Mouse (Mus musculus): ENCODE data around the gene Gatm. TPM values are rescaled to one million over a fixed set of nuclear protein-coding genes. Genes with fewer than 3 reads are reported as not detected.

Gatm gene
- polyA plus RNA-seq, 1 experiment from 2014 or later = 40.2 TPM

GRCm38 (mm10) chr2:122631226-122631801 lies 20.2 kb upstream of the Gatm start:
- Histone ChIP-seq H3K4me1 (peaks cover 9% of the 10 kb centered on the region; the same call in 1 of the 2 replicates), H3K4me3 (peak overlapping the region; percentile 99), H3K4me2 (peak overlapping the region; percentile 83), H3K9me3 (no peaks in the 10 kb centered on the region), H3K36me3 (peaks cover 15% of the 10 kb centered on the region), H3K27me3 (no peaks in the 10 kb centered on the region), H3K9ac (peak overlapping the region; percentile 93), H3K27ac (peak overlapping the region; percentile 83)
- WGBS = under 1% methylated on average over 53 of the region's 53 CpGs
- ATAC-seq (ENCODE audit: insufficient number of reproducible peaks, low FRiP score, low TSS enrichment, low read depth) = no peak

DNA sequence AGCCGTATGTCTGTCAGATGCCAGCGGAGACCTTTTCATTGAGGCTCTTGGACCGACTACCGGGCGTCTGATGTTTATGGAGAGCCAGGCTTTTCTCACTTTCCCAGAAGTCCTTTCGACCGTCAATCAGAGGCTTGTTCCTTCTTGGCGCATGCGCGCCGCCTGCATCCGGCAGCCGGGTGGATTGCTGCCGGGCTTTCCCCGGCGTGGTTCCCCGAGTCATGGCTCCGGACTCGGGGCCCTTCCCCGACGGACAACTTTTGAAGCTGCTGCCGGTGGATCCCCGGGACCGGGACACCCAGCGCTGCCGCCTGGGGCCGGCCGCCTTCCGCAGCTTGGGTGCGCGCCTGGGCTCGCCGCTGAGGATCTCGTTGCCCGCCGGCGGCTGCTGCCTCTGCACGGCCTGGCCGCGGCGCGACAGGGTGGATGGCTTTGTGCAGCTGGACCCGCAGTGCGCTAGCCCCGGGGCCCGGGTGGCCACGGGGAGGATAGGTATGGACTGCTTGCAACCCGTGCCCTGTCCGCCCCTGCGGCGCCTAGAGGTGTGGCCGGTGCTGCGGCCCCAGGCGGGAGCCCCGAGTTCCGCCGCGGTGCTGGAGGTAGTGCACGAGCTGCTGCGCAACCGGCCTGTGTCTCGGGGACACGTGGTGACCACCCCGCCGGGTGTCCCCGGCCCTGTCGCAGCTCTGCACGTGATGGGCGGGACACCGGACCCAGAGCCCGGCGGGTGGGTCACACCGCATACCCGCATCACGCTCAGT lies 19.5 kb upstream of the Gatm start:
- Histone ChIP-seq H3K4me1 (peaks cover 9% of the 10 kb centered on the region; the same call in 1 of the 2 replicates), H3K9me3 (no peaks in the 10 kb centered on the region), H3K9ac (peak overlapping the region; percentile 93), H3K27me3 (no peaks in the 10 kb centered on the region), H3K4me2 (peak overlapping the region; percentile 83), H3K27ac (peak overlapping the region; percentile 83), H3K36me3 (peaks cover 15% of the 10 kb centered on the region), H3K4me3 (peak overlapping the region; percentile 99)
- under 1% methylated on average over 75 of the region's 75 CpGs for WGBS
- ATAC-seq (ENCODE audit: insufficient number of reproducible peaks, low FRiP score, low TSS enrichment, low read depth) = peak; percentile 81

- 53% methylated on average over 6 of the region's 6 CpGs for WGBS
- Histone ChIP-seq H3K27me3 (no peaks in the 10 kb centered on the region), H3K4me2 (peak overlapping the region; percentile 83), H3K27ac (no peak overlapping the region), H3K36me3 (peaks cover 15% of the 10 kb centered on the region), H3K4me1 (peaks cover 9% of the 10 kb centered on the region; the same call in 1 of the 2 replicates), H3K9ac (no peak overlapping the region), H3K9me3 (no peaks in the 10 kb centered on the region), H3K4me3 (peak overlapping the region; percentile 99)
- no peak for ATAC-seq (ENCODE audit: insufficient number of reproducible peaks, low FRiP score, low TSS enrichment, low read depth)
Measured at GRCm38 (mm10) chr2:122629871-122630270, 18.8 kb upstream of the Gatm start.

DNA sequence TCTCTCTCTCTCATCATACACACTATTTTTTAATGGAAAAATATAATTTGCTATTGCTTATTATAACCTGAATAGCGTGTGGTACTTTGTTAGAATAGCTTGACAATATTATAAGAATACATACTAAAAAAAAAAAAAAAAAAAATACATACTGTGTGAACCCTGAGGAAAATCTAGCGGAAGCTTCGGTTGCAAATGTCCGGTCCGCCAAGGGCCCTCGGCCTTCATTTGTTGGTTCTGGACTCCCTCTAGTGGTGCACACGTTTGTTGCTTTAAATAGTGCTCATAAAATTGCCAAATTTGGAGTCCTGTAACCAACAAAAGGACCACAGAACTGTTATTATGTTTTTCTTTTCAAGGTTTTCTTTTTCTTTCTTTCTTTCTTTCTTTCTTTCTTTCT lies 17.9 kb upstream of the Gatm start:
- no peak overlapping the region for H3K4me2 ChIP-seq
- no peak overlapping the region for H3K27ac ChIP-seq
- ATAC-seq (ENCODE audit: insufficient number of reproducible peaks, low FRiP score, low TSS enrichment, low read depth) = no peak
- H3K4me3 ChIP-seq = no peak overlapping the region
- no peaks in the 10 kb centered on the region for H3K27me3 ChIP-seq
- H3K36me3 ChIP-seq = peaks cover 11% of the 10 kb centered on the region
- 0% methylated on average over 7 of the region's 7 CpGs for WGBS
- no peak overlapping the region for H3K9ac ChIP-seq
- no peaks in the 10 kb centered on the region for H3K9me3 ChIP-seq
- peaks cover 9% of the 10 kb centered on the region; the same call in 1 of the 2 replicates for H3K4me1 ChIP-seq

DNA sequence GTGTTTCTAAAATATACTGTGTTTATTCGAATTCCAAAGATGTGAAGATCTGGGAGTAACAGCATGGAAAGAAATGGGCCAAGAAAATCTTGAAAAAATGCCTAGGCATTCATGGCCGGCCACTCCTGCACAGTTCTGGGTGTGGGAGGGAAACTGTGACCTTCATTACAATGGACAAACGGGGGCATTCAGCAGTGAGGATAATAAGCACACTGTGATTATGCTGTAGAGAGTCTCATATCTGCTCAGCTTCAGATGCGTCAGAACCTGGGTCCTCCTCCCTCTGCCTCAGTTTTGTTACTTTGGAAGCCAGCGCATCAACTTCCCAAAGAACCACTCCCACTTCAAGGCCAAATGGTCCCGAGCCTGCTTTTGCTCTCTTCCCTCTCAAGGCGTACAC lies 14.8 kb upstream of the Gatm start:
- no peak overlapping the region for H3K4me2 ChIP-seq
- H3K4me1 ChIP-seq = 0 out of 2 replicates have a peak, but pooled peaks cover 4% of the 10 kb centered on the region
- ATAC-seq (ENCODE audit: insufficient number of reproducible peaks, low FRiP score, low TSS enrichment, low read depth) = no peak
- no peak overlapping the region for H3K9ac ChIP-seq
- H3K27me3 ChIP-seq = no peaks in the 10 kb centered on the region
- H3K9me3 ChIP-seq = no peaks in the 10 kb centered on the region
- 56% methylated on average over 7 of the region's 7 CpGs for WGBS
- H3K36me3 ChIP-seq = no peaks in the 10 kb centered on the region
- H3K4me3 ChIP-seq = no peak overlapping the region
- no peak overlapping the region for H3K27ac ChIP-seq

GRCm38 (mm10) chr2:122621337-122622110 lies 10.4 kb upstream of the Gatm start:
- Histone ChIP-seq H3K9ac (no peak overlapping the region), H3K27ac (no peak overlapping the region), H3K9me3 (no peaks in the 10 kb centered on the region), H3K4me2 (no peak overlapping the region), H3K4me3 (no peak overlapping the region), H3K36me3 (no peaks in the 10 kb centered on the region), H3K27me3 (no peaks in the 10 kb centered on the region), H3K4me1 (no peaks in the 10 kb centered on the region)
- WGBS = 71% methylated on average over 9 of the region's 9 CpGs
- ATAC-seq (ENCODE audit: insufficient number of reproducible peaks, low FRiP score, low TSS enrichment, low read depth) = no peak

DNA sequence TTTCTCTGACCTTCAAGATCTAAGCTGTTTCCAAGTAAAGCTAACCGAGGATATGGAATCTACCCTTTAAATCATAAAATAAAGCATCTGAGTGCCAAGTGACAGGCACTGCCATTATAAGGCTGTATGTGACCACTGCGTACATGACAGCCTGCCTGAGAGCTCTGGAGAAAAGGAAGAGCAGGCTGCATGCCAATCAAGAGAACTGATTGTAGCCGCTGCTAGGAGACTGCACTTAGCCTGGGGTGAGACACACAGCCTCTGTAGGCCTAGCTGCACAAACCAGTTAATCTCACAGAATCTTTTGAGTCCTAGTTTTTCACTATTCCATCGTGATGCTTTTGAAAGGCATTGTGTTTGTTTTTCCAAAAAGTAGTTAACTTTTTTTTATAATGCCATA lies 7.6 kb upstream of the Gatm start:
- Histone ChIP-seq H3K27me3 (no peaks in the 10 kb centered on the region), H3K9me3 (no peaks in the 10 kb centered on the region), H3K9ac (no peak overlapping the region), H3K4me2 (no peak overlapping the region), H3K4me1 (no peaks in the 10 kb centered on the region), H3K4me3 (no peak overlapping the region), H3K36me3 (no peaks in the 10 kb centered on the region), H3K27ac (no peak overlapping the region)
- 61% methylated on average over 4 of the region's 4 CpGs for WGBS
- ATAC-seq (ENCODE audit: insufficient number of reproducible peaks, low FRiP score, low TSS enrichment, low read depth) = no peak

DNA sequence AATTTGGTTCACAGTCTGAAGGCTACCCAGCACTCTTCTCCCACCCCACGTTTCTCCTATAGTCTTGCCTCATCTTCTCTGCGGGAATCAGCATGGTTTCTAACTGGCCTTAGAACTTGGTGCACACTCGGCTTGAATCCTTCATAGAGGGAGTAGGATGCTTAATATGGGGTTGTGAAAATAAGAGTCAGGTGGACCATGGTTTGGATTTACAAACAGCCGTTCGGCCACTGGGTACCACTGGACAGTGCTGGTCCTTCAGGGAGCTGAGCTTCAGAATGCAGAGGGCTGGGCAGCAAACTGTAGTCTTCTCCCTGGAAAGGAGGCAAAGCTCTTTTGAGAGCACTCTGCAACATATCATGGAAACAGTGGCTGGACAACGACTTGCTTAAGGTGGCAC lies 6.7 kb upstream of the Gatm start:
- Histone ChIP-seq H3K4me3 (no peak overlapping the region), H3K9me3 (no peaks in the 10 kb centered on the region), H3K36me3 (no peaks in the 10 kb centered on the region), H3K27me3 (no peaks in the 10 kb centered on the region), H3K9ac (no peak overlapping the region), H3K4me2 (no peak overlapping the region), H3K4me1 (no peaks in the 10 kb centered on the region), H3K27ac (no peak overlapping the region)
- no peak for ATAC-seq (ENCODE audit: insufficient number of reproducible peaks, low FRiP score, low TSS enrichment, low read depth)
- 83% methylated on average over 6 of the region's 6 CpGs for WGBS

DNA sequence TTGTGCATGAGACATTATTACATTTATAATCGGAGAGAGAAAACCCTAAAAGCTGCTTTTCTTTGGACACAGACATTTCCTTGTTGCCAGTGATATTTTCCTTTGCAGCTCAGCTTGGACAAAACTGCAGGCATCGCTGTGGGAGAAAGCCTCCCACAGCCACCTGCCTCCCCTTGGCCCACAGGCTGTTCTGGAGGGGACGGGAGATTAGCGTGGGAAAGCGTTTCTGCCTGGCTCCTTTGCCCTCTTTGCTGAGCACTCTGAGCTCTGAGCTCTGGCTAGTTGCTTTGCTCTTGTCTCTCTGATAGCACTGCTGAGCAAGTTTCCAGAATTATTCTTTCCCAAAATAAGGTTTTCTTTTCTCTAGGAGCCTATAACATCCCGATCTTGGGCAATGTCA lies 5.1 kb upstream of the Gatm start:
- Histone ChIP-seq H3K36me3 (no peaks in the 10 kb centered on the region), H3K27ac (no peak overlapping the region), H3K9ac (no peak overlapping the region), H3K4me1 (peaks cover 2% of the 10 kb centered on the region), H3K27me3 (peaks cover 3% of the 10 kb centered on the region; the same call in 1 of the 2 replicates), H3K4me3 (no peak overlapping the region), H3K9me3 (no peaks in the 10 kb centered on the region), H3K4me2 (no peak overlapping the region)
- ATAC-seq (ENCODE audit: insufficient number of reproducible peaks, low FRiP score, low TSS enrichment, low read depth) = no peak
- 80% methylated on average over 6 of the region's 6 CpGs for WGBS

GRCm38 (mm10) chr2:122611654-122611973 lies 511 bp upstream of the Gatm start:
- WGBS = 80% methylated on average over 4 of the region's 4 CpGs
- Histone ChIP-seq H3K9ac (no peak overlapping the region), H3K27me3 (peaks cover 16% of the 10 kb centered on the region), H3K36me3 (no peaks in the 10 kb centered on the region), H3K9me3 (no peaks in the 10 kb centered on the region), H3K4me3 (peak overlapping the region; percentile 48; the same call in 1 of the 2 replicates), H3K4me1 (peaks cover 9% of the 10 kb centered on the region), H3K4me2 (0 out of 2 replicates have a peak overlapping the region, but pooled peaks have one; percentile 84), H3K27ac (no peak overlapping the region)
- no peak for ATAC-seq (ENCODE audit: insufficient number of reproducible peaks, low FRiP score, low TSS enrichment, low read depth)

DNA sequence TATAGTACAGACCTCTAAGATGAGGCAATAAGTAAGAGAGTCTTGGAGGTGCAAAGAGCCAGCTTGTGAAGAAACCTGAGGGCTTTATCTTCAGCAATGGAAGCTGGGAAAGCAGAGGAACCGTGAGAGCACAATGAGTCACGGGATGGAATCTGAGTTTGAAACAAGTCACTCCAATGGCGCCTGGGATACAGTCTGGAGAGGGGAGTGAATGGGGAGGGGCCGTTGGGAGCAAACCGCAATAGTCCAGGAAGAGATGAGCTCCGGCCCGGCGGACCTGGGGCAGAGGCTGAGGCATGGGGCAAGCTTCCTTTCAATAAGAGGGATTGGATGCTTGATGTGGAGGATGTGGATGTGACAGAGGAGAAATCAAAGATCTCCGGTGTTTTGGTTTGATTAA lies 2.3 kb downstream of the Gatm start:
- H3K27ac ChIP-seq = no peak overlapping the region
- no peak overlapping the region for H3K4me2 ChIP-seq
- H3K27me3 ChIP-seq = peaks cover 16% of the 10 kb centered on the region
- H3K9me3 ChIP-seq = no peaks in the 10 kb centered on the region
- H3K4me3 ChIP-seq = no peak overlapping the region
- peaks cover 9% of the 10 kb centered on the region for H3K4me1 ChIP-seq
- no peaks in the 10 kb centered on the region for H3K36me3 ChIP-seq
- WGBS = 74% methylated on average over 9 of the region's 9 CpGs
- ATAC-seq (ENCODE audit: insufficient number of reproducible peaks, low FRiP score, low TSS enrichment, low read depth) = no peak
- no peak overlapping the region for H3K9ac ChIP-seq

GRCm38 (mm10) chr2:122605829-122606228 lies 5.3 kb downstream of the Gatm start:
- Histone ChIP-seq H3K4me3 (no peak overlapping the region), H3K27ac (no peak overlapping the region), H3K4me2 (no peak overlapping the region), H3K9ac (no peak overlapping the region), H3K4me1 (peaks cover 3% of the 10 kb centered on the region), H3K36me3 (no peaks in the 10 kb centered on the region), H3K27me3 (peaks cover 9% of the 10 kb centered on the region; the same call in 1 of the 2 replicates), H3K9me3 (no peaks in the 10 kb centered on the region)
- no peak for ATAC-seq (ENCODE audit: insufficient number of reproducible peaks, low FRiP score, low TSS enrichment, low read depth)
- 77% methylated on average over 5 of the region's 5 CpGs for WGBS

Measured in limb, embryonic 15.5 days (tissue).